Mouse (Mus musculus): Measurements from ENCODE around the gene Clmp.

- TF ChIP-seq POLR2A (IDR thresholded peaks at IDR 0.05; ENCODE audit: control insufficient read depth, low read depth, low read length) (no peak), CTCF (IDR thresholded peaks at IDR 0.05; ENCODE audit: control insufficient read depth, insufficient read depth, insufficient replicate concordance, low read depth, low read length) (no peak)
Observed at GRCm38 (mm10) chr9:40743525-40744034, 57.8 kb downstream of the Clmp start.
